Mouse (Mus musculus) limb, embryonic 14.5 days (tissue): ENCODE results near the gene Hoxb5. TPM values are rescaled to one million over a fixed set of nuclear protein-coding genes. Genes with fewer than 3 reads are reported as not detected.

Source experiments
- ATAC-seq: fragments of 200-750 bp; cut with Nextera tagmentation; 2 replicates; pipeline ENCODE4 v1.8.0; 2017; ENCODE audit warnings: low read depth, moderate number of reproducible peaks, moderate TSS enrichment; ENCODE audit not compliant: low FRiP score
- DNase-seq: peaks from one replicate; pipeline ENCODE4 v3.0.0-alpha.2; 2015; ENCODE audit warnings: low spot score
- H3K27ac ChIP-seq: fragments of 300-500 bp; sonication (generic); replicated peaks from 2 replicates; pipeline ENCODE4 v1.5.1; 2014; ENCODE audit warnings: low read depth, mild to moderate bottlenecking, low read length, moderate library complexity, mixed read lengths
- H3K27me3 ChIP-seq: fragments of 300-500 bp; sonication (generic); 2 replicates; pipeline ENCODE4 v1.6.1; 2014; ENCODE audit warnings: low read length, mixed read lengths; ENCODE audit not compliant: control insufficient read depth, insufficient read depth
- H3K36me3 ChIP-seq: fragments of 300-500 bp; sonication (generic); 2 replicates; pipeline ENCODE4 v1.6.1; 2014; ENCODE audit warnings: mild to moderate bottlenecking, low read length, moderate library complexity, mixed read lengths; ENCODE audit not compliant: control insufficient read depth, insufficient read depth
- H3K4me1 ChIP-seq: fragments of 300-500 bp; sonication (generic); 2 replicates; pipeline ENCODE4 v1.6.1; 2014; ENCODE audit warnings: antibody characterized with exemption, low read length, mixed read lengths; ENCODE audit not compliant: control insufficient read depth, insufficient read depth
- H3K4me2 ChIP-seq: fragments of 300-500 bp; sonication (generic); replicated peaks from 2 replicates; pipeline ENCODE4 v1.6.1; 2014; ENCODE audit warnings: low read depth, mild to moderate bottlenecking, low read length, moderate library complexity; ENCODE audit not compliant: severe bottlenecking
- H3K4me3 ChIP-seq: fragments of 300-500 bp; sonication (generic); replicated peaks from 2 replicates; pipeline ENCODE4 v1.5.1; 2014; ENCODE audit warnings: low read length
- H3K9ac ChIP-seq: fragments of 300-500 bp; sonication (generic); 2 replicates; pipeline ENCODE4 v1.6.1; 2014; ENCODE audit warnings: mild to moderate bottlenecking, low read depth, low read length, moderate library complexity; ENCODE audit not compliant: severe bottlenecking
- H3K9me3 ChIP-seq: fragments of 300-500 bp; sonication (generic); 2 replicates; pipeline ENCODE4 v1.6.1; 2016; ENCODE audit warnings: low read length; ENCODE audit not compliant: control insufficient read depth
- POLR2A ChIP-seq: fragments of 200-500 bp; IDR thresholded peaks from 2 replicates; pipeline ENCODE4 v1.8.0; 2012; ENCODE audit warnings: inconsistent platforms, mild to moderate bottlenecking, moderate library complexity, borderline replicate concordance; ENCODE audit not compliant: insufficient read depth, insufficient read length; ENCODE audit errors: extremely low read depth
- WGBS: fragments of 180-500 bp; shearing (Covaris S2); extraction: QIAGEN DNeasy Blood & Tissue Kit; methylation state at CpG from one replicate; pipeline ENCODE4 v1.1.7; 2014; 5-methylcytosine and 5-hydroxymethylcytosine counted together
- polyA plus RNA-seq, 2 experiments: library from polyadenylated mRNA; depleted of rRNA in 1 of 2; stranded (reverse) in 1 of 2; unstranded in 1 of 2; fragments of >200 nt; fragmentation: Nextera tagmentation in 1 of 2; extraction: Ambion mirVana in 1 of 2; gene quantifications; 2 replicates each; pipeline versions ENCODE4 v1.2.1 to v1.2.3; 2012 to 2014

Hoxb5 gene
- polyA plus RNA-seq, 2 experiments: 0.85 to 1.8 TPM

- no peak for TF ChIP-seq POLR2A
- Histone ChIP-seq H3K4me2 (no peak overlapping the region), H3K36me3 (no peaks in the 10 kb centered on the region), H3K27ac (no peak overlapping the region), H3K4me3 (no peak overlapping the region), H3K27me3 (peaks cover 100% of the 10 kb centered on the region), H3K9ac (no peak overlapping the region), H3K9me3 (no peaks in the 10 kb centered on the region), H3K4me1 (no peaks in the 10 kb centered on the region)
- WGBS: 10% methylated on average over 2 of the region's 2 CpGs
- DNase-seq (no peak), ATAC-seq (no peak)
These were observed 33.5 kb downstream of the Hoxb5 start for GRCm38 (mm10) chr11:96336597-96336996.

GRCm38 (mm10) chr11:96337026-96337425 lies 33.9 kb downstream of the Hoxb5 start:
- H3K4me1 ChIP-seq: no peaks in the 10 kb centered on the region
- DNase-seq (no peak), ATAC-seq (no peak)
- H3K27me3 ChIP-seq: peaks cover 100% of the 10 kb centered on the region
- no peak overlapping the region for H3K4me2 ChIP-seq
- no peak for TF ChIP-seq POLR2A
- H3K36me3 ChIP-seq: no peaks in the 10 kb centered on the region
- no peak overlapping the region for H3K27ac ChIP-seq
- no peak overlapping the region for H3K9ac ChIP-seq
- no peaks in the 10 kb centered on the region for H3K9me3 ChIP-seq
- H3K4me3 ChIP-seq: no peak overlapping the region
- WGBS: 21% methylated on average over 6 of the region's 6 CpGs

GRCm38 (mm10) chr11:96338957-96339855 lies 36.1 kb downstream of the Hoxb5 start:
- H3K27ac ChIP-seq: no peak overlapping the region
- TF ChIP-seq POLR2A: no peak
- WGBS: 29% methylated on average over 7 of the region's 7 CpGs

GRCm38 (mm10) chr11:96340698-96341365 lies 37.7 kb downstream of the Hoxb5 start:
- Histone ChIP-seq H3K4me3 (peak overlapping the region; percentile 17; the same call in 1 of the 2 replicates), H3K9ac (no peak overlapping the region), H3K27ac (no peak overlapping the region), H3K4me2 (peak overlapping the region; percentile 36), H3K4me1 (no peaks in the 10 kb centered on the region), H3K27me3 (peaks cover 100% of the 10 kb centered on the region), H3K36me3 (no peaks in the 10 kb centered on the region), H3K9me3 (no peaks in the 10 kb centered on the region)
- 1% methylated on average over 36 of the region's 36 CpGs for WGBS
- ATAC-seq: no peak
- DNase-seq: peak; percentile 60
- TF ChIP-seq POLR2A: no peak

More at GRCm38 (mm10) chr11:96338957-96339855, 36.1 kb downstream of the Hoxb5 start:
- no peak for ATAC-seq
- Histone ChIP-seq H3K27me3 (peaks cover 100% of the 10 kb centered on the region), H3K36me3 (no peaks in the 10 kb centered on the region), H3K9me3 (no peaks in the 10 kb centered on the region), H3K4me2 (no peak overlapping the region), H3K4me1 (no peaks in the 10 kb centered on the region), H3K4me3 (no peak overlapping the region), H3K9ac (no peak overlapping the region)
- DNase-seq: no peak
